Comparison of ENCODE assay signal across 35 mouse cellular contexts in genomic region chr2:57807911-57808310, GRCm38 (mm10).
"Had no signal": no experiment of that assay in that cellular context is flagged by ENCODE, and none has a peak within 500 bp of the region (broad histone marks: within the 10 kb centered on the region; RNA-seq: fewer than 3 reads in every experiment).

No protein-coding gene starts in this region.

- H3K9me3 ChIP-seq: heart, embryonic 10.5 days; heart, embryonic 12.5 days; heart, embryonic 13.5 days; heart, embryonic 15.5 days; hindbrain, embryonic 10.5 days; hindbrain, embryonic 12.5 days; hindbrain, embryonic 13.5 days; hindbrain, embryonic 15.5 days; intestine, embryonic 15.5 days; kidney, embryonic 15.5 days had no signal

- DNase-seq: heart, postnatal 10 days; heart, postnatal 14 days; heart, postnatal 36 days; heart, postnatal 4 days; kidney, adult 11 months; kidney, adult 18-20 months; kidney, adult 2 months; kidney, adult 8-10 months; kidney, adult 9 months; kidney, postnatal 10 days; kidney, postnatal 14 days; kidney, postnatal 25 days; kidney, postnatal 36 days; kidney, postnatal 4 days; layer of hippocampus, adult 9-11 months; layer of hippocampus, postnatal 36 days had no signal

- H3K4me1 ChIP-seq: heart, embryonic 10.5 days; heart, embryonic 12.5 days; heart, embryonic 13.5 days; heart, embryonic 15.5 days; hindbrain, embryonic 10.5 days; hindbrain, embryonic 12.5 days; hindbrain, embryonic 13.5 days; hindbrain, embryonic 15.5 days; intestine, embryonic 15.5 days; kidney, embryonic 15.5 days had no signal

- H3K9ac ChIP-seq: heart, embryonic 12.5 days; heart, embryonic 13.5 days; heart, embryonic 15.5 days; hindbrain, embryonic 12.5 days; hindbrain, embryonic 13.5 days; hindbrain, embryonic 14.5 days; hindbrain, embryonic 15.5 days; intestine, embryonic 15.5 days; kidney, embryonic 15.5 days had no signal

- H3K27ac ChIP-seq: heart, embryonic 10.5 days; heart, embryonic 13.5 days; heart, embryonic 15.5 days; hindbrain, embryonic 10.5 days; hindbrain, embryonic 12.5 days; hindbrain, embryonic 13.5 days; hindbrain, embryonic 14.5 days; hindbrain, embryonic 15.5 days; intestine, embryonic 15.5 days; kidney, embryonic 15.5 days; kidney, postnatal 0 days; layer of hippocampus, adult 2 months; left cerebral cortex, adult 2 months had no signal

- ATAC-seq: hindbrain, embryonic 16.5 days; inflammation-experienced regulatory T-cells, adult 6 months; intestine, embryonic 15.5 days; intestine, embryonic 16.5 days; intestine, postnatal 0 days had no signal

- H3K36me3 ChIP-seq: heart, embryonic 10.5 days; heart, embryonic 12.5 days; heart, embryonic 13.5 days; heart, embryonic 15.5 days; hindbrain, embryonic 10.5 days; hindbrain, embryonic 12.5 days; hindbrain, embryonic 13.5 days; hindbrain, embryonic 15.5 days; intestine, embryonic 15.5 days; kidney, embryonic 15.5 days had no signal

- H3K4me3 ChIP-seq: heart, embryonic 10.5 days; heart, embryonic 12.5 days; heart, embryonic 13.5 days; heart, embryonic 15.5 days; hindbrain, embryonic 10.5 days; hindbrain, embryonic 12.5 days; hindbrain, embryonic 13.5 days; hindbrain, embryonic 15.5 days; intestine, embryonic 15.5 days; kidney, embryonic 15.5 days; layer of hippocampus, adult 2 months; left cerebral cortex, adult 2 months had no signal

- H3K27me3 ChIP-seq: heart, embryonic 12.5 days; heart, embryonic 13.5 days; heart, embryonic 15.5 days; hindbrain, embryonic 12.5 days; hindbrain, embryonic 13.5 days; hindbrain, embryonic 15.5 days; intestine, embryonic 15.5 days; kidney, embryonic 15.5 days had no signal

- H3K4me2 ChIP-seq: heart, embryonic 11.5 days; heart, embryonic 12.5 days; heart, embryonic 13.5 days; heart, embryonic 15.5 days; hindbrain, embryonic 12.5 days; hindbrain, embryonic 13.5 days; hindbrain, embryonic 14.5 days; hindbrain, embryonic 15.5 days; intestine, embryonic 15.5 days; kidney, embryonic 15.5 days had no signal
